Mouse (Mus musculus): Measurements from ENCODE around the gene Dpp7.

DNA sequence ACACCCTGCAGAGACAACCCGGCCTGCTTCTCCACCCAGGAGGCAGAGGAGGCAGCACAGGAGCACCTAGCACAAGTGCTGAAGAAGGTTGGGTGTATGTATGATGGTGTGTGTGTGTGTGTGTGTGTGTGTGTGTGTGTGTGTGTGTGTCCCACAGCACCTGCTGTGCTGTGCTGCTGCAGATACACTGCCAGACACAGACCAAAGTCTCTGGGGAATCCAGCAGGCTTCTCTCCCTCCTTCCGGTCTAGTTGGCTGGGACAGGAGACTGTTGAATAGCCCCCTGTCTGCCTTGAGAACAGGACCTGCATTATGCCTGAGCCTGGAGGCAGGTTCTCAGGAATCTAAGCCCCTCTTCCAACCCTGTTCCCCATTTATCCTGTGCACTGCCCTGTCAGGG, 17.3 kb upstream of the Dpp7 start:
- no peak for TF ChIP-seq MAFK (IDR thresholded peaks at IDR 0.05; ENCODE audit: insufficient read depth, low read depth, low read length)
- no peak for TF ChIP-seq ZC3H11A (IDR thresholded peaks at IDR 0.05; ENCODE audit: borderline replicate concordance, low read depth, low read length)
- no peak for TF ChIP-seq ZNF384 (IDR thresholded peaks at IDR 0.05; ENCODE audit: low read depth, low read length)
- TF ChIP-seq HCFC1 (IDR thresholded peaks at IDR 0.05; ENCODE audit: borderline replicate concordance, insufficient read depth, low read length), result no peak

Measured in ES-E14 (cell line).